Mouse (Mus musculus) liver, postnatal 0 days (tissue): Measurements from ENCODE around the gene Ccdc38.

ENCODE experiments used
- CTCF ChIP-seq: sonication (generic); IDR thresholded peaks from 2 replicates; pipeline ENCODE4 v1.5.1; 2016; ENCODE audit warnings: antibody characterized with exemption, low read depth
- EP300 ChIP-seq: IDR thresholded peaks from 2 replicates; pipeline ENCODE4 v1.6.1; 2016; ENCODE audit warnings: antibody characterized with exemption, low read depth, mild to moderate bottlenecking

DNA sequence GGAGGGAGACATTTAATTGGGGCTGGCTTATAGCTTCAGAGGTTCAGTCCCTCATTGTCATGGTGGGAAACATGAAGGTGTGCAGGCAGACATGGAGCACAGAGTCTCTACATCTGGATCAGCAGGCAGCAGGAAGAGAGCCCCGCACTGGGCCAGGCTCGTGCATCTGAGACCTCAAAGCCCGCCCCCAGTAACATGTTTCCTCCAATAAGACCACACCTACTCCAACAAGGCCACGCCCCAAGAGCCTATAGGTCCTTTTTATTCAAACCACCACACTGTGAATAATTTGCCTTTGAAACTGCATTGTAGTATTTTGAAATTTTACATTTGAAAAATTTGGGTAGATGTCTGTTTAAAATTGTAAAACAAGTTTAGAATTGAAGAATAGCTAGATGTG lies 91.7 kb downstream of the Ccdc38 start:
- no peak for TF ChIP-seq CTCF
- TF ChIP-seq EP300, result no peak
